Mouse (Mus musculus): ENCODE data around the gene Ppef2. TPM values are rescaled to one million over a fixed set of nuclear protein-coding genes. Genes with fewer than 3 reads are reported as not detected.

Ppef2 gene
- polyA plus RNA-seq (2021; fragmentation: Nextera tagmentation) = 0.19 and 1.1 TPM in 2 replicates
- long read RNA-seq, experiment 1, partial matches to known transcripts = 3 of 4 reads
- long read RNA-seq, experiment 1, other reads (novel, unspliced or antisense) = 1 of 4 reads
- long read RNA-seq, experiment 2, partial matches to known transcripts = 0 of 1 reads
- long read RNA-seq, experiment 2, other reads (novel, unspliced or antisense) = 1 of 1 reads

GRCm38 (mm10) chr5:92256218-92256617 is at the start of gene Ppef2:
Gene Ppef2 (minus strand): TSS chr5:92256278.

DNA sequence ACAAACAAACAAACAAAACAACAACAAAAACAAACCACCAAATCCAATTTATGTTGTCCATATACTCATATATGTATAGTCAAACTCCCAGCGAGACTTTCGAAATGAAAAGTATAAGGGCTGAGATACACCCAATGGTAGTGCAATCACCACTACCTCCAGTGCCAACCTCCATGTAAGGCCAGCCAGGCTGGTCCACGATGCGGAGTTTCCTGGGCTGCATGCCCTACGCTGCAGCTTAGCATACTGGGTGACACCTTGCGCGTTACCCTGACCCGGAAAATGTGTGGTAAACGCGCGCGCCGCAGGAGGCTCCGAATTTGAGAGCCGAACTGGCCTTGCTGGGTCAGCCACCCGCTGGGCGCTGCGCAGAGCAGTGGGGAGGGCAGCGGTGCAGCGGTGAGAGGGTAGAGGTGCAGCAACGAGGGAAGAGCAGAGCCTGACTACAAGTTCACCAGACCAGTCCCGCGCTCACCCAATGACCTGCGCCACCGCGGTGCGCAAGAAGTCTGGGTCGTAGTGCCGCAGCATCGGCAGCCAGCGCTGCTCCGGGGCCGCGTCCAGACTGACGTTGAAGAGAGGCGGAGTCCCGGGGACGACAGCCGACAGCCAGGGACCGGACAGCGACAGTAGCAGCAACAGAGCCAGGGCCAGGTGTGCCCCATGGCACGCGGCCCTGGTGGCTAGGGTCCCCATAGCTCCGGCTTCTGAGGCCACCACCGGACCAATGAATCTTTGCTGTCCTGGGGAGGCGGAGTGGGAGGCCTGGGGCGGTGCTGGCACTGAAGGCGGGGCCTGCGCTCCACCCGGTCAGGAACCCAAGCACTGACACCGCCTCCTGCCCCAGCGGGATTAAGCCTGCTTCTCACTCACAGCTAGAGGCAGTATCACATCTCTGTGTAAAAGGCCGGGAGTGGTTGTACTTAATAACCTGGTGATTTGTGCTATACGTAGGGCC is 21.6 kb upstream of the Ppef2 start, which contains the start of gene Naaa:
Naaa (minus strand) TSS at position 734 of the 958 bp plus-strand sequence.

DNA sequence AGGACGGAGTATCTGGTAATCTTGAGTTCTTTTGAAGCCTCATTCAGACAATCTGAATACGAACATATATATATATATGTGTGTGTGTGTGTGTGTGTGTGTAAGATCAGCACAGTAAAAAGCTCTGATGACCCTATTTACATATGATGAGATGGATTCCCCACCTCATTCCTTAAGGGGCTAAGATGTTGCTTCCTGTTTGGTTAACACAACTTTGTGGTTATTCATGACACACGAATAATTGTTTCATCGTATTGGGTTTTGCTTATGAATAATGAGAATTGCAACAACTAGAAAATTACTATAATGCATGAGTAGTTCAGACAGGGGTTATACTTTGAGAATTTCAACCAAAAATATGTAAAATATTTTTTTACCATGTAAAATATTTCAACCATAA is 40.8 kb downstream of the Ppef2 start, which contains the start of gene U90926:
U90926 (minus strand) TSS at position 101 of the 400 bp plus-strand sequence.

Other genes starting within 250 kb of the Ppef2 start
- 12.5 and 17.3 TPM in 2 replicates for gene Cdkl2, start 212.4 kb downstream of the Ppef2 start, polyA plus RNA-seq (2021; fragmentation: Nextera tagmentation)
- 197 and 234 TPM in 2 replicates for gene G3bp2, start 172.6 kb downstream of the Ppef2 start, polyA plus RNA-seq (2021; fragmentation: Nextera tagmentation)
- gene Uso1, start 118.3 kb downstream of the Ppef2 start, polyA plus RNA-seq (2021; fragmentation: Nextera tagmentation) = 16.7 and 16.8 TPM in 2 replicates
- gene U90926, start 40.9 kb downstream of the Ppef2 start, polyA plus RNA-seq (2021; fragmentation: Nextera tagmentation) = not detected in 2 replicates
- 30.6 and 35.2 TPM in 2 replicates for gene Naaa, start 21.9 kb upstream of the Ppef2 start, polyA plus RNA-seq (2021; fragmentation: Nextera tagmentation)
- gene Sdad1, start 54.2 kb upstream of the Ppef2 start, polyA plus RNA-seq (2021; fragmentation: Nextera tagmentation) = 7.0 and 8.5 TPM in 2 replicates
- not detected in 2 replicates for gene Cxcl9, start 71.8 kb upstream of the Ppef2 start, polyA plus RNA-seq (2021; fragmentation: Nextera tagmentation)
- 6.0 and 7.2 TPM in 2 replicates for gene Art3, start 75.5 kb upstream of the Ppef2 start, polyA plus RNA-seq (2021; fragmentation: Nextera tagmentation)
- 0.43 and 1.0 TPM in 2 replicates for gene Cxcl10, start 92.6 kb upstream of the Ppef2 start, polyA plus RNA-seq (2021; fragmentation: Nextera tagmentation)
- 11.9 and 18.4 TPM in 2 replicates for gene Nup54, start 178.9 kb upstream of the Ppef2 start, polyA plus RNA-seq (2021; fragmentation: Nextera tagmentation)